Mouse (Mus musculus) ovary, adult 18-20 months (tissue): ENCODE measurements around the gene Olfr1248.
"Not testable (repeated sequence)": the region's sequence is repeated elsewhere in the genome, so short reads cannot be mapped to it uniquely, and the experiment has no call there.

Experiments
- DNase-seq: peaks from one replicate; pipeline ENCODE4 v3.0.0; 2022; ENCODE audit warnings: low spot score, mixed read lengths

Olfr1248 gene

DNA sequence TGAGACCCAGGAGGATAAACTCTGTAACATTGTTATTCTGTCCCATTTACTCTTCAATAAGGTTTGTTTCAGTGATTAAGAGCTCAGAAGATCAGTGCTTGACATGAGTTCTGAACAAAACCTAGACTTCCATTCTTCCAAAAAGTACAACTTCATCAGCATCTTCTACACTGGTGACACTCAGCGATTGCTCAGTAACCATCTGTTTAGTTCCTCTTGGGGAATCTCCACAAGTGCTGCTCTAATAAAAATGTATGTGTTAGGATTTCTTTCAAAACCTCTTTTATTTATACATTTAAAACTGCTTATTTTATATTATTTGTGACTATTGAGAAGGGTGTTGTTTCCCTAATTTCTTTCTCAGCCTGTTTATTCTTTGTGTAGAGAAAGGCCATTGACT, at the start of gene Olfr1248:
Olfr1248 (minus strand) TSS at position 101 of the 400 bp plus-strand sequence.
- not testable (repeated sequence) for DNase-seq

DNA sequence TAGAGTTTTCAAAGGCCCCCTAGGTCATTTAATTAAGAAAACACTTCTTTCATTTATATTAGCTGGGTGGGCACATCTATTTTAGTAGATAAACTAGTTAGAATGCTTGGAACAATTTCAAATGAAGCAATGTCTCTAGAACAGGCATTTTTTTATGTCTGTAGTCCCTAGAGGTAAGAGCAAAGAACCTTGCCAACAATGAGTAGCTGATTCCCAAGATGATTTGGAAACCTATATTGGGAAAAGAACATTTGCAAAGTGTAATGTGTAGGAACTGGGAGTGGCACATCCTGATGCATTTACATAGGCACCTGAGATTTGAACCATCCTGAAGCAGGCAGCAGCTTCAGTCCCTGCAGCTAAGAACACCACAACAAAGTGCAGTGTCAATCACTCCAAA, 43.3 kb upstream of the Olfr1248 start, which contains the start of gene Olfr1250:
Olfr1250 (minus strand) TSS at position 101 of the 400 bp plus-strand sequence.
- DNase-seq, result no peak

DNA sequence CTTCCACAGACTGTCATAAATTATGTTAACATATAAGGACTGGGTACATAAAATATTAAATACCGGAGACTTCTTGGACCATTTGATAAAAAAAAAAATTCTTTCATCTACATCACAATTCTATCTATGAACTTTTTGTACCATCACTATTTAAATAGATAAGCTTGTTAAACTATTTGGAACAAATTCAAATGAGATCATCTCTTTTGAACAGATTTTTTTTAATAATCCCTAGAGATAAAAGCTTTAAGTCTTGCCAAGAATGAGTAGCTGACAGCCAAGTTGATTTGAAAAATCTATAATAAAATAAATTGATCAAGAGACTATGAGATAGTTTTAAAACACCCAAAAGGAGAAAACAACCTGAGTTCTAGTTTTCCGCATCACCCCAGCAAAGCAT, 16.8 kb upstream of the Olfr1248 start, which contains the start of gene Olfr1249:
Olfr1249 (minus strand) TSS at position 101 of the 400 bp plus-strand sequence.
- no peak for DNase-seq

DNA sequence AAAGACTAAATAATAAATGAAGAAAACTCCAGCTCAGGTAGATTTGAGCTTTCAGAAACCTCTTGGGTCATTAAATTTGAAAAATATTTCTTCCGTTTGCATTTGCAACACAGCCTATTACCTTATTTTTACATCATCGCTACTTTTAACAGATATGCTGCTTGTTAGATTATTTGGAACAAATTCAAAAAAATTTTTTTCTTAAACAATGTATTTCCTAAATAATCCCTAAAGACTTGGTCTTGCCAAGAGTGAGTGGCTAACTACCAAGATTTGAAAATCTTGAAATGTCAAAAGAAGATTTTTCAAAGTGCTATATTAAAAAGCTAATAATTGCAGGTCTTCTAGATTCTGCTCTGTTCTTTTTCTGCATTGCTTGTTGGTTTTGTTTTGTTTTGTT, 4.0 kb downstream of the Olfr1248 start, which contains the start of gene Olfr1247:
Olfr1247 (minus strand) TSS at position 101 of the 400 bp plus-strand sequence.
- DNase-seq, result no peak

DNA sequence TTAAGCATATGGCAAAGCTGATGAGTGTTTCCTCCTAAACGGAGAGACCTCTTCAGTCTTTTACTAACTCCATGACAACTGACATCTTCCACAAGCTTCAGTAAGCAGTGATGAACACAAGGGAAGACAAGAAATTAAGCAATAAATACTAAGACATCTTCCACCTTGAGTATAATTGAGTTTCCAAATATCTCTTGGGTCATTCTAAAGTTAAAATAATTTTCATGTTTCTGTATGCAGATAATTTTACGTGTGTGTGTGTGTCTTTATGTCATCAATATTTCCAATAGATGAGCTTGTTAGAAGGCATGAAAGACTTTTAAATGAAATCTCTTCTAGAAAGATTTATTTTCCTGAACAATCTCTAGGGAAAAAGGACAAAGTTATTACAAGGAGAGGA, 25.0 kb downstream of the Olfr1248 start, which contains the start of gene Olfr1246:
Olfr1246 (minus strand) TSS at position 101 of the 400 bp plus-strand sequence.
- no peak for DNase-seq

DNA sequence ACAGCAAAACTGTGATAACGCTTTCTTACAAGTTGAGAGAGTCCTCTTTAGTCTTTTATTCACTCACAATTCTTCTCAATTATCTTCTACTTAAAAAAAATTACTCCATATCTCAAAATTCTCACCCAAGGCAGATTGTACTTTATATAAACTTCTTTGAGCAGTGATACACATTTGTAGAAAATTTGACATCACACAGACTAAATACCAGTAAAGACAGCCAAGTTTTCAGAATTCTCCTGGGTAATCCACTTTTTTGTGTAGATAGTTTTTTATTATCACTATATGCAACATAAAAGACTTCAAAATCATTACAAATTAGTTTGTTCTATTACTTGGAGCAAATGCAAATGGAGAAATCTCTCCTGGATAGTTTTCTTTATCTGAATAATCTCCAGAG, 39.7 kb downstream of the Olfr1248 start, which contains the start of gene Olfr1245:
Olfr1245 (minus strand) TSS at position 101 of the 400 bp plus-strand sequence.
- no peak for DNase-seq
